Mouse (Mus musculus) megakaryocyte, embryonic 14.5 days (primary cell): ENCODE measurements around the gene Tbc1d16.

Source experiments
- FLI1 ChIP-seq: IDR thresholded peaks from 2 replicates; pipeline ENCODE4 v1.6.1; 2012; ENCODE audit warnings: low read length, inconsistent platforms, mixed read lengths
- GATA1 ChIP-seq: IDR thresholded peaks from 3 replicates; pipeline ENCODE4 v1.6.1; 2012; ENCODE audit warnings: mixed read lengths, low read length, inconsistent platforms, borderline replicate concordance

GRCm38 (mm10) chr11:119134586-119134985, 93.7 kb downstream of the Tbc1d16 start:
- TF ChIP-seq GATA1, result no peak
- TF ChIP-seq FLI1, result no peak
